Mouse (Mus musculus) cerebral cortex, adult 2 months (tissue): ENCODE data around the gene Lpgat1.

Source experiments
- WGBS: fragments of 180-500 bp; shearing (Covaris S2); methylation state at CpG from one replicate; pipeline ENCODE4 v1.1.7; 2018; 5-methylcytosine and 5-hydroxymethylcytosine counted together

Lpgat1 gene

GRCm38 (mm10) chr1:191806740-191807139 lies 89.1 kb downstream of the Lpgat1 start:
- 96% methylated on average over 4 of the region's 4 CpGs for WGBS

GRCm38 (mm10) chr1:191807979-191808378 lies 90.3 kb downstream of the Lpgat1 start:
- 75% methylated on average over 7 of the region's 7 CpGs for WGBS

- WGBS: 29% methylated on average over 12 of the region's 12 CpGs
Observed at GRCm38 (mm10) chr1:191808688-191809223, 91.1 kb downstream of the Lpgat1 start.

GRCm38 (mm10) chr1:191811774-191812173 lies 94.1 kb downstream of the Lpgat1 start:
- 92% methylated on average over 12 of the region's 12 CpGs for WGBS

- 91% methylated on average over 13 of the region's 13 CpGs for WGBS
Observed at GRCm38 (mm10) chr1:191812949-191813691, 95.5 kb downstream of the Lpgat1 start.

- 85% methylated on average over 4 of the region's 4 CpGs for WGBS
Observed at GRCm38 (mm10) chr1:191814240-191814639, 96.6 kb downstream of the Lpgat1 start.

GRCm38 (mm10) chr1:191814935-191815334 lies 97.3 kb downstream of the Lpgat1 start:
- 67% methylated on average over 5 of the region's 5 CpGs for WGBS

- WGBS: 53% methylated on average over 3 of the region's 3 CpGs
Observed at GRCm38 (mm10) chr1:191816596-191816995, 99.0 kb downstream of the Lpgat1 start.

- 32% methylated on average over 19 of the region's 19 CpGs for WGBS
Observed at GRCm38 (mm10) chr1:191817418-191818144, 99.9 kb downstream of the Lpgat1 start.

- 49% methylated on average over 6 of the region's 6 CpGs for WGBS
Observed at GRCm38 (mm10) chr1:191818145-191818631, 100.6 kb downstream of the Lpgat1 start.

- 3% methylated on average over 15 of the region's 15 CpGs for WGBS
Observed at GRCm38 (mm10) chr1:191820951-191821325, 103.3 kb downstream of the Lpgat1 start.

- WGBS: under 1% methylated on average over 79 of the region's 79 CpGs
Observed at GRCm38 (mm10) chr1:191821326-191822091, 103.9 kb downstream of the Lpgat1 start, which contains the start of gene Nek2. Nek2 (plus strand) TSS chr1:191821444.

- 58% methylated on average over 3 of the region's 3 CpGs for WGBS
Observed at GRCm38 (mm10) chr1:191829124-191829523, 111.5 kb downstream of the Lpgat1 start.

GRCm38 (mm10) chr1:191833396-191833795 lies 115.8 kb downstream of the Lpgat1 start:
- 86% methylated on average over 6 of the region's 6 CpGs for WGBS
